Mouse (Mus musculus) urinary bladder, postnatal 14 days (tissue): ENCODE measurements around the gene Nmrk2.
A peak's percentile ranks its signal among the peaks of the same experiment; 100 is the strongest.
"Not testable (repeated sequence)": the region's sequence is repeated elsewhere in the genome, so short reads cannot be mapped to it uniquely, and the experiment has no call there.

Experiments
- DNase-seq: peaks from one replicate; pipeline ENCODE4 v3.0.0; 2021; ENCODE audit warnings: low spot score

The Nmrk2 gene

DNA sequence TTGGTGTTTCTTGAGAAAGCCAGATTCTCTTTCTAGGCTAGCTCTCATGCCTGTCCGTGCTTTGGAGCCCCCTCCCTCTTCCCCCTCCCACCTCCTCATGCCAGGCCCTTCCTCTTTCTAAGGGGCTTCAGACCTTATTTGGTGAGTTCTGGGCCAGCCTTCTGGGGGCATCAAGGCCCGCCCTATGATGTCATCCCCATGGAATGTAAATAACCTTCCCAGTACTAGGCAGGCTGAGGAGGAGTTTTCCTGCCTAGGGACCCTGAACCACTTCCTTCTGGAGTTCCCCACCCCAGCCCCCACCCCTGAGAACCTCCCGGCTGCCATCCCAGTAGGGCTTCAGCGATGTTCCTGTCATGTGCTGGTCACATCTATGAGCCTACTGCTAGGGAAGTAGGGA lies 17.1 kb downstream of the Nmrk2 start:
- no peak for DNase-seq

DNA sequence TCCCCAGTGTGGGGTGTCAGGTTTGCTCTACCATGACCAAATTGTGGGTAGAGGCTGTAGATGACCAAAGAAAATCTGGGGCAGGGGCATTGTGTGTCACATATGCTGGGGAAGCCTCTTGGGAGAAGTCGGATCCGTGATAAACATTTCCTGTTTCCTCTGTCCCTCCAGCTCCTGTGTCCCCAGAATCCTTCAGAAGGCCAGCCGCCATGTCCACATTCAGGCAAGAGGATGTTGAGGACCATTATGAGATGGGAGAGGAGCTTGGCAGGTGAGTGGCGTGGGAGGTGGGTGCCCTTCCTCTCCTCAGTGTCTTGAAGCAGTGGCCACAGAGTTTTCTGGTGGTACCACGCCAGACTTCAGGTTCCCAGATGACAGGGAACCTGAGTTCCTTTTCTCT lies 18.0 kb downstream of the Nmrk2 start, which contains the start of gene 4930442H23Rik:
4930442H23Rik (minus strand) TSS at position 45 of the 400 bp plus-strand sequence.
- no peak for DNase-seq

DNA sequence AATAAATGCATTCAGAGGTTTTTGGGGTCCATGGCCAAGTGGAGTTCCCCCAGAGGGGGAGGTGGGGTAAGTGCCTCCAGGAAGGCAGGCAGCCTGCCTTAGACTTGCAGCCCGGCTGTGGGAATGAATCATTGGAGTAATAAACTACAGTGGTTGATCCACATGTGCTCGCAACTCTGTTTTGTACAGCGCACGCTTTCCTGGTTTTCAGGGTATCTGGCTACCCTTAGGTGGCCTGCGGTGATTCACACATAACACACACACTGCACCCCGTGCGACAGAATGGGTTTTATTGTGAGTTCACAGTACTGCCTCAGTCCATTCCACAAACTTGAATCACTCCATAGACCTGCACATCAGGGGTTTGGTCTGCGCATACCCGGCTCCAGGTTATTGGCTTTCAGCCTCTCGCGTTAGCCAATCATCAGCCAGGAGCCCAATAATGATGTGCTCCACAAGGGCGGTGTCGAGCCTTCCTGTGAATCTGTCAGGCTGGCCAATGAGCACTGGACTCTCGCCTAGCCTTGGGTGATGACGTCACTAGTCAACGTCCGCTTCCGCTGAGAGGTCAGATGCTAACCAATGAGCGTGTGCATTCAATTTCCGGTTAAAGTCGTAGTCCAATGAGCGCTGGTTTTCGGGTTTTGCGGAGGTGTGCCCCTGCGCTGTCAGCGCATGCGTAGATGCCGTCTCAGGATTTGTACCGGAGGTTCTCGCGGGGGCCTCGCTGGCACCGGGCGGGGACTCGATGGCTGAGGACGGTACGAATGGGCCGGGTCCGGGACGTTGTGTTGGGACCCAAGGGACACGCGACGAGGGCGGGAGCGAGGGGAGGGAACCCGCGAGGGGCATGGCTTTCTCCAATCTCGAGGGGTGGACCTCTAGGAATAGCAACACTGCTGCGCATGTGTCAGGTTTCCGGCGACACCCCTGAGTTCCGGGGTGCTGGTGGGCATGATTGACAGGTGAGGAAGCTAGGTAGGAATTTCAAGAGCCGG lies 19.2 kb downstream of the Nmrk2 start, which contains the start of gene Dapk3:
Dapk3 (plus strand) TSS at position 670 of the 998 bp plus-strand sequence.
- peak; percentile 95 for DNase-seq

DNA sequence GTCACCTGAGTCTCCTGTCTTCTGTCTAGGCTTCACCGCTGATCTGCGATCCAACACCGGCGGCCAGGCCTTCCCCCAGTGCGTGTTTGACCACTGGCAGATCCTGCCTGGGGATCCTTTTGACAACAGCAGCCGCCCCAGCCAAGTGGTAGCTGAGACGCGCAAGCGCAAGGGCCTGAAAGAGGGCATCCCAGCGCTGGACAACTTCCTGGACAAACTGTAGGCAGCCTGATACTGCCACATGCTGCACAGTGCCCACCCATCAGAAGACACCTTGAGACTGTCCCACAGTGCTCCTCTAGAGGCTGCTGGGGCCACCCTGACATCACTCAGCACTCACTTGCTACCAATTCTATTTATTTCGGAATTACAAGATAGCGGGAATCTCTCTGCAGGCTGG lies 20.0 kb downstream of the Nmrk2 start:
- DNase-seq = not testable (repeated sequence)

DNA sequence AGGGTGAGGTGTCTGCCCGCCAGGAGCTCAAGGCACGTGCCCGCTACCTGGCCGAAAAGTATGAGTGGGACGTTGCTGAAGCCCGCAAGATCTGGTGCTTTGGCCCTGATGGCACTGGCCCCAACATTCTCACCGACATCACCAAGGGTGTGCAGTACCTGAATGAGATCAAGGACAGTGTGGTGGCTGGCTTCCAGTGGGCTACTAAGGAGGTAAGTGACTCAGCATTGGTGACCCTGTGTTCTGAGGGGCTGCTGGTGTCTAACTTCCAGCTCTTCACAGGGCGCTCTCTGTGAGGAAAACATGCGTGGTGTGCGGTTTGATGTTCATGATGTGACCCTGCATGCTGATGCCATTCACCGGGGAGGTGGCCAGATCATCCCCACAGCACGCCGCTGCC lies 20.9 kb downstream of the Nmrk2 start:
- DNase-seq = no peak

DNA sequence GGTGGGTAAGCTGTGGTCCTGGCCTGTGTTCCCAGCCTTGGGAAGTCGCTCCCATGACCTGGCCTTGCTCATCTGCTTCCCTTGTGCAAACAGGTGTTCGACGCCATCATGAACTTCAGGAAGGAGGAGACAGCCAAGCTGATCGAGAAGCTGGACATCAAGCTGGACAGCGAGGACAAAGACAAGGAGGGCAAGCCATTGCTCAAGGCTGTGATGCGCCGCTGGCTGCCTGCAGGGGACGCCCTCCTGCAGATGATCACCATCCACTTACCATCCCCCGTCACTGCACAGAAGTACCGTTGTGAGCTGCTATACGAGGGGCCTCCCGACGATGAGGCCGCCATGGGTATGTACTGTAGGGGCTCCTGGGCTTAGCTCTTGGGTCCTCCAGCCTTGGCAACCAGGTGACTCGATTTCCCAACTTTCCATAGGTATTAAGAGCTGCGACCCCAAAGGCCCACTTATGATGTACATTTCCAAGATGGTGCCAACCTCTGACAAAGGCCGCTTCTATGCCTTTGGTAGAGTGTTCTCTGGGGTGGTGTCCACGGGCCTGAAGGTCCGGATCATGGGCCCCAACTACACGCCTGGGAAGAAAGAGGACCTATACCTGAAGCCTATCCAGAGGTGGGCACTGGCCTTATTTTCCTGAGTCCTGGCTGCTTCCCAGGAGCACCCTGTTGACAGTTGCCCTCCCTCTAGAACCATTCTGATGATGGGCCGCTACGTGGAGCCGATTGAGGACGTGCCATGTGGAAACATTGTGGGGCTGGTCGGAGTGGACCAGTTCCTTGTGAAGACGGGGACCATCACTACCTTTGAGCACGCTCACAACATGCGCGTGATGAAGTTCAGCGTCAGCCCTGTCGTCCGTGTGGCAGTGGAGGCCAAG lies 22.2 kb downstream of the Nmrk2 start:
- DNase-seq = no peak

DNA sequence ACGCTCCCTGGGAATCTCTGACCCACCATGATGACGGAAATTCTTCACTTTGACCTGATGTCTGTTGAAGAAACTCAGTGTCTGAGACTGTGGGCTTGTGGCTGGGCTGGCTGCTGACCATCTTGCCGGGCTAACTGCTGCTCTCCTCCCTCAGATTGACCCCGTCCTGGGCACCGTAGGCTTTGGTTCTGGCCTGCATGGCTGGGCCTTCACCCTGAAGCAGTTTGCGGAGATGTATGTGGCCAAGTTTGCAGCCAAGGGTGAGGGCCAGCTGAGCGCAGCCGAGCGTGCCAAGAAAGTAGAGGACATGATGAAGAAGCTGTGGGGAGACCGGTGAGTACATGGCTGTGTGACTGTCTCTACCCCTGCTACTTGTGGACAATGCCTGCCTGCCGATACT lies 22.9 kb downstream of the Nmrk2 start:
- no peak for DNase-seq

DNA sequence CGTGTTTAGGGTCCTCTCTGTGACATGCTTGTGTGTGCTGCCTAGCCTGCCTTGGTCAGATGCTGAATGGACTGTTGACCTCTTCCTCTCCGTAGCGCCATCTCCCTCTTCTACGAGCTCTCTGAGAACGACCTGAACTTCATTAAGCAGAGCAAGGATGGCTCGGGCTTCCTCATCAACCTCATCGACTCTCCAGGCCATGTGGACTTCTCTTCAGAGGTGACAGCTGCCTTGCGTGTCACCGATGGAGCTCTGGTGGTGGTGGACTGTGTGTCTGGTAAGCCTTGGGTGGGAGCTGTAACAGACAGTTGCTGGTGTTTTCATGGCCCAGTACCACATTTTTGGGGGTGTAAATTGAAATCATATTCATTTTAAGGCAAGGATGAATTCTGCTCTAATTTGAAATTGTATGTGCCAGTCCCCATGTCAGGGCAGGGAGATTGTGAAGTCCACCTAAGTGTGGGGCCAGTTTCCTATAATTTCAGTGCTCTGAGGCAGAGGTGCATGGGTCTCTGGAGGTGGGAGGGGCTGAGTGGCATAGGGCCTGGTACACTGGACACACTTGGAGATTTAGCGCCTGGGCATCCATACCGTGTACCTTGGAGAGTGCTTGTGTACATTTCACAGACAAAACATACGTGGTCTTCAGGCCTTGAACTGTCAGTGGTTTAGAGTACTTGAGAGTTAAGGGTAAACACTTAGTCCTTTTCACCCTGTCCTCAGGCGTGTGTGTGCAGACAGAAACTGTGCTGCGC lies 23.7 kb downstream of the Nmrk2 start:
- no peak for DNase-seq

DNA sequence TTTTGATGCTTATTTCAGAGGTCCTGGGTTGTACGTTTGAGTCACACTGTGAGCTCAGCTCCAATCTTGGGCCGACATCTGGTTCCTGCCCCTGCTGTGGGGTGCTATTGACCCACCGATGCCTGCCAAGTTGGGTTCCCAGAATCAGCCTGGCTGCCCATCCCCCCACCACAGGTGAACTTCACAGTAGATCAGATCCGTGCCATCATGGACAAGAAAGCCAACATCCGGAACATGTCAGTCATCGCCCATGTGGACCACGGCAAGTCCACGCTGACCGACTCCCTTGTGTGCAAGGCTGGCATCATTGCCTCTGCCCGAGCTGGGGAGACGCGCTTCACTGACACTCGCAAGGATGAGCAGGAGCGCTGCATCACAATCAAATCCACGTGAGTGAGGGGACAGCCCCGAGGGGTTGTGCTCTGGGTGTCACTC lies 24.3 kb downstream of the Nmrk2 start:
- DNase-seq = no peak

DNA sequence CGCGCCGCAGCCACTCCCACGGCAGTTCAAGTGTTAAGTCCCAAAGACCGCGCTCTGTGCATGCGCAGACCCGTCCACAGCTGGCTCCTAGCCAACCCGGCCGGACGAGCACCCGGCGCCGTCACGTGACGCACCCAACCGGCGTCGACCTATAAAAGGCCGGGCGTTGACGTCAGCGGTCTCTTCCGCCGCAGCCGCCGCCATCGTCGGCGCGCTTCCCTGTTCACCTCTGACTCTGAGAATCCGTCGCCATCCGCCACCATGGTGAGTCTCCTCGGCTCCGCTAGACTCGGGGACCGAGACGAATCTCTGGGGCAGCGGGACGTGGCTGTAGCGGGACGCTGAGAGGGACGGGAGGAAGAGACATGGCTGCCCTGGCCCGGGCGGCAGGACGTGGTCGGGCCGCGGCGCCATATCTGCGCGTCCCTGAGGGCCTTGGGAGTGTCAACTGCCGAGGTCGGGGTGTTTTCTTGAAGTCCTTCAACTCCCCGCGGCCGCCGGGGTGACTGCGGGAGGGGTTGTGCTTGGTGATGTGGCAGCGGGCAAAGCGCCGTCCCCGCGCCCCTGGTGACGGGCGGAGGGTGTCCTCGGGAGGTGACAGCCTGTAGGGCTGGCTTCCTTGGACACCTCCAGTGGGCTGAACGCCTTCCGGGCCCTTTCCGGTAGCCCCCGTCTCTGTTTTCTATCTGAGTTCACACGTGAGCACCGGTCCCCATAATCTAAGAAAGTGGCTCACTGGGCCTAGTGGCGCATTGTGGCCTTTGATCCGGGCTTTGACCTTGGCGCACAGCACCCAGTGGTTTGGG lies 25.2 kb downstream of the Nmrk2 start, which contains the start of gene Eef2:
Eef2 (plus strand) TSS at position 166 of the 806 bp plus-strand sequence.
- DNase-seq = peak; percentile 99

DNA sequence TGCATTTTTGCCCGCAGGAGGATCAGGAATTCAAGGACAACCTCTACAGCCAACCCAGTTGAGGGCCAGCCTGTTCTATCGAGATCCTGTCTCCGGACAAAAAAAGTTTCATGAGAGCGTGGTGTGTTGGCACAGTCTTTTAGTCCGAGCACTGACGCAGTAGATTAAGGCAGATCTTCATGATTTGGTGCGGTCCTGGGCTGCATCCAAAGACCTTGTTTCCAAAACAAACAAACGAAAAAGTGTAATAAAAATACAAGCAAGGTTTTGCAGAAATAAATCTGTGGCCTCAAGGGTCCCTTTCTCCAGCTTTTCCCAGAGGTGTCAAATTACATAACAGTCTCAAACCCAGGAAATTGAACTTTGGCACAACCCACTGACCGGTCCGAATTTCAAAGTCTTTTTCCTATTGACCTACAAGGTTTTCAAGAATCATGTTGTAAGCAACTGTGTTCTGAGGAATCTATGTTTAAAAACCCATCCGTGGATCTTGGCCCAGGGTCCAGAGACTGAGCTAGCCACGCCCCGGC lies 25.9 kb downstream of the Nmrk2 start:
- no peak for DNase-seq

DNA sequence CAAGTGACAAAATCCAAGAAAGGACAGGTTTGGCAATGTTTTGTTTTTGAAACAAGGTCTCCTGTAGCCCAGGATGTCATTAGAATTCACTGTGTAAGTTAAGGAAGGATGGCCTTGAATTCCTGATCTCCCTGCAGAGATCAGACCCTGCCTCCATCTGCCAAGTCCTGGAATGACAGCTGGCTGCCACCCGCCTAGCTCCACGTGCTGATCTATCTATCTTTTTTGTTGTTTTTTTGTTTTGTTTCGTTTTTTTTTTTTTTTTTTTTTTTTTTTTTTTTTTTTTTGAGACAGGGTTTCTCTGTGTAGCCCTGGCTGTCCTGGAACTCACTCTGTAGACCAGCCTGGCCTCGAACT lies 26.5 kb downstream of the Nmrk2 start:
- not testable (repeated sequence) for DNase-seq

DNA sequence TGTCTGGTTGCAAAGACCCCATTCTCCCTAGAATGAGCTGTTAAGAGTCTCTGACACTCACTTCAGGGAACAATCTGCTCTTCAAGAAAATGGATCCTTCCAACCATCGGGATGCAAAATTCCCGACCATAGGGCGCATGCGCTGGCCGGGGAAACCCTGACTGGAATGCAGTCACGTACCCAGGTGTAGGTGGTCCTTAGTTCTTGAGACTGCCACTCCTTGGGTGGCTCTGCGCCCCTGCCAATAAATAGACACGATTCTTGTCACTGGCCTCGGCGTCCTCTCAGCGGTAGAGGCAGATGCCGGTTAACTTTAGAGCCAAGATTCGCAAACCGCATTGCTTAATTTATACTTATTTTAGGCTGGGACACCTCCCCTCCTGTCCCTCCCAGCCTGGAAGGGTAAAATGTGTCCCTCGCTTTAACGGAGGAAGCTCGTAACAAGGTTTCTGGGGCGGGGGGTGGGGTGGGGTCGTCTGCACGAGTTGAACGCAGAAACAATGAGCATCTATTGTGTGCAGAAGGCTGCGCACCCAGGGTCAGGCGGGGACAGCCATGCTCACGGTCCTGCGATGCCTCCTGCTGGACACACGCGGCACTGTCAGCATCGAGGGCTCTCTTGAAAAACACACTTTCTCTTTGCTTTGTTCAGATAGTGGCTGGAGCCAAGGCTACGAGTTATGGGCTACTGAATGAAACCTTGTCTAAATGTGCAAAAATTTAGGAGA lies 27.1 kb downstream of the Nmrk2 start:
- DNase-seq = peak; percentile 89

DNA sequence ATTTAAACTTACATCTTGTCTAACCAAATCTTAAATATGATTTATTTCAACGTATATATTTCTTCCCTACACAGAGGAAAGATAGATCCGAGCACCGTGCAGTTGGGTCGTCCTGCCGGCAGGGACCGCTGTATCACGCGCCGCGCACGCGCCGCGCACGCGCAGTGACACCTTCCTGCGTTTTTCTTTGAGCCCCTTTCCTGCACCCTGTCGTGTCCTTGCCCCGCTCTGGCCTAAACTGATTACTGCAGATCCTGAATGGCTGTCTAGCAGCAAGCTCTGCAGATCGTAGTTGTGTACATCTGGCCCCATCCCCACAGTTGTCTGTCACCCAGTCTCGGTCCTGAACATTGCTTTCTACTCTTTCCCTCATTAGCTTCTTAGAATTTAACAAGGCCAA lies 28.7 kb downstream of the Nmrk2 start:
- peak; percentile 77 for DNase-seq

DNA sequence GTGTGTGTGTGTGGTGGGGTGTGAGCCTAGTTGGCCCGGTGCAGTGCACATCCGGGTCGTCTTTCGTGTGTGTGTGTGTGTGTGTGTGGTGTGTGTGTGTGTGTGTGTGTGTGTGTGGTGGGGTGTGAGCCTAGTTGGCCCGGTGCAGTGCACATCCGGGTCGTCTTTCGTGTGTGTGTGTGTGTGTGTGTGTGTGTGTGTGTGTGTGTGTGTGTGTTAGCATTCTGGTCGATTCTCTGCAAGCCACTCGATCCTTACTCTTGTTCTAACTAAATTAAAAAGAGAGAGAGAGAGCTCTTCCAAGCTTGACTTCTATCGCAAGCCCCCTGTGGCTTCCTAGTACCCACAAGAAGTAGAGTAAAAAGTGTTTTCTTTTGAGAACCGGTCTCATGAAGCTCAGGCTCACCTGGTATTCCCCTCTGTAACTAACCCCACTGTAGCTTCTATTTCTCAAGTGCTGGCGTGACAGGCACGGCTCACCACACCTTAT lies 32.4 kb downstream of the Nmrk2 start:
- not testable (repeated sequence) for DNase-seq

DNA sequence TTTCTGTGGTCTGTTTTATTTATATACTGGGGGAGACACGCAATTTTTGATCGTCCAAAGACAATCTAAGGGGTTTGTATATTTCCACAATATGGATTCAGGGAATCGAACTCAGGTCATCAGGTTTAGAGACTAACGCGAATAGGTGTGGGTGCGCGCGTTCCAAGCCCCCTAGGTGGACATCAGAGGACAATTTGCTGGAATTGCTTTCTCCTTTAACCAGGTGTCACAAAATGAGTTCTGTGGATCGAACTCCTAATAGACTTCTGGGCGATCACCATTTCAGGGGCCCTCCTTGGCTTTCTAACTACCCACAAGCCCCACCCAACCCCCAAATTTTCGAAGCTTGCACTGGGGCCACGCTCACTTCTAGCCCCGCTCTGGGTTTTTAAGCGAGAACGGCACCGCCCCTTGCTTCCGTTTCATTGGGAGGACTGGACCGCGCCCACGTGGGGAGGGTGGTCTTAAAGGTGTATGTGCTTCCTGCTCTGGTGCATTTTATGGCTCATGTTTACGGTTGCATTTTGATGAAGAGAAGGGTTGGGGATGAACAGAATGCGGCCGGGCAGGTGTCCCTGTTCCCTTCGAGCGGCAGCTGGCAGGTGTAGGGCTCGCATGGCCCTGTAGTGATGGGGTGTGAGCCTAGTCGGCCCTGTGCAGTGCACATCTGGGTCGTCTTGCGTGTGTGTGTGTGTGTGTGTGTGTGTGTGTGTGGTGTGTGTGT lies 33.2 kb downstream of the Nmrk2 start:
- DNase-seq = peak; percentile 88

DNA sequence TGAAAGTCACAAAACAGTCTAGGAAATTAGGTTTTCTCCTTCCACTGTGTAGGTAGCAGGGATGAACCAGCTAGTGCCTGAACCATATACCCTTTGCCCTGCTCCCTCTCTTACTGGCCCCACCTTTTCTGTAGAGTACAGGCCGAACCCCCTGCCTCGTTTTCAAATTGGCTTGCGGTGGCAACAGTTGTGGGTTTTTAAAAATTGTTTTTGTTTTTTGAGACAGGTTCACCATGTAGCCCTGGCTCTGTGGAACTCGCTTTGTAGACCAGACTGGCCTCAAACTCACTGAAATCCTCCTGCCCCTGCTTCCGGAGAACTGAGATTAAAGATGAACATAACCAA lies 33.8 kb downstream of the Nmrk2 start:
- no peak for DNase-seq

DNA sequence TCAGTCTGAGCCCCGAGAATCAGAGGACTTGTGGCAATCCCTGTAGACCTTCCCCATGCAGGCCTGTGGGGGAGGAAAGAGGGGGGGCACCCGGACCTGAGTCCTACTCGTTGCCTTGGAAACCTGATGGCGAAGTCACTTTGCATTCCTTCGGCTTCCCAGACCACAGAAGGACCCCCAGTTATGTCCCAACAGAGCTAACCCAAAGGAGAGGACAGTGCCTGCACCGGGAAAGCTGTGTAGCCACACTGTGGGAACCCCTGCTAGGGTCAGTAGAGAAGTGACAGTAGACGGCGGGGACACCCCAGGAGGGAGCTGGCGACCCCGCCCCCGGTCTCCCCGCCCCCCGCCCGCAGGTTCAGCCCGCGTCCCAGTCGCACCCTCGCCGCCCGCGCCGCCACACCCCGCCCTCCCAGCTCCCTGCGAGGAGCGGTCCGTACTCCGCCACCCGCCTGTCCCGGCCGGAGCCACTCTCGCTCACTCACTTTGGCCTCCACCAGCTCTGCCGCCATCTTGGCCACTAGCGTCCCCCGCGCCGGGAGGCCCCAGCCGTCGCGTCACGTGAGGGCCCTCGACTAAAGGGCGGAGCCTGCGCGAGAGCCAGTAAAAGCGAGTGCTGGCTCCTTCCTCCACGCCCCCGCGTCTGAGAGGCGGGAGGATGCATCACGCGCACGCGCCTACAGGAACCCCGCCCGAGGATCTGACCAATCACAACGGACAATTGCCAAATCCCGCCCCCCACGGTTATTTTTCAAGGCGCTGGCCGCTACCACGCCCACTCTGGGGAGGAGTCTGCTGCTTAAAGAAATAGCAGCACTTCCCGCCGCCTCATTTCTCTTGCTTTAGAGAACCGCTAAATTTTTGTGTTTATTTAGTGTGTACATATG lies 34.4 kb downstream of the Nmrk2 start, which contains the start of gene Pias4:
Pias4 (minus strand) TSS at position 724 of the 887 bp plus-strand sequence.
- peak; percentile 100 for DNase-seq
